Mouse (Mus musculus) embryonic facial prominence, embryonic 14.5 days (tissue): ENCODE measurements around the gene Impdh2. TPM values are rescaled to one million over a fixed set of nuclear protein-coding genes. Genes with fewer than 3 reads are reported as not detected.

Experiments used
- ATAC-seq: fragments of 200-750 bp; cut with Nextera tagmentation; 2 replicates; pipeline ENCODE4 v1.8.0; 2017; ENCODE audit warnings: low read depth, moderate number of reproducible peaks, moderate TSS enrichment
- DNase-seq: peaks from one replicate; pipeline ENCODE4 v3.0.0-alpha.2; 2015; ENCODE audit warnings: low spot score
- H3K27ac ChIP-seq: fragments of 300-500 bp; sonication (generic); replicated peaks from 2 replicates; pipeline ENCODE4 v1.5.1; 2014; ENCODE audit warnings: low read depth, mild to moderate bottlenecking, low read length, moderate library complexity
- H3K27me3 ChIP-seq: fragments of 300-500 bp; sonication (generic); replicated peaks from 2 replicates; pipeline ENCODE4 v1.6.1; 2014; ENCODE audit warnings: low read length; ENCODE audit not compliant: control insufficient read depth, insufficient read depth
- H3K36me3 ChIP-seq: fragments of 300-500 bp; sonication (generic); 2 replicates; pipeline ENCODE4 v1.6.1; 2014; ENCODE audit warnings: low read length, mixed read lengths; ENCODE audit not compliant: control insufficient read depth, insufficient read depth
- H3K4me1 ChIP-seq: fragments of 300-500 bp; sonication (generic); 2 replicates; pipeline ENCODE4 v1.6.1; 2014; ENCODE audit warnings: antibody characterized with exemption, low read length; ENCODE audit not compliant: control insufficient read depth, insufficient read depth
- H3K4me2 ChIP-seq: fragments of 300-500 bp; sonication (generic); 2 replicates; pipeline ENCODE4 v1.6.1; 2014; ENCODE audit warnings: low read depth, mild to moderate bottlenecking, low read length, moderate library complexity, mixed read lengths
- H3K4me3 ChIP-seq: fragments of 300-500 bp; sonication (generic); 2 replicates; pipeline ENCODE4 v1.5.1; 2014; ENCODE audit warnings: low read depth, mild to moderate bottlenecking, low read length
- H3K9ac ChIP-seq: fragments of 300-500 bp; sonication (generic); 2 replicates; pipeline ENCODE4 v1.6.1; 2014; ENCODE audit warnings: low read depth, mild to moderate bottlenecking, low read length, moderate library complexity, mixed read lengths
- H3K9me3 ChIP-seq: fragments of 300-500 bp; sonication (generic); 2 replicates; pipeline ENCODE4 v1.6.1; 2016; ENCODE audit warnings: low read length; ENCODE audit not compliant: control insufficient read depth
- WGBS: fragments of 180-500 bp; shearing (Covaris S2); extraction: QIAGEN DNeasy Blood & Tissue Kit; methylation state at CpG from one replicate; pipeline ENCODE4 v1.1.7; 2014; 5-methylcytosine and 5-hydroxymethylcytosine counted together
- polyA plus RNA-seq: library from polyadenylated mRNA; unstranded; fragments of >200 nt; fragmentation: Nextera tagmentation; extraction: Ambion mirVana; gene quantifications from 2 replicates; pipeline ENCODE4 v1.2.1, GENCODE M21; 2014

The Impdh2 gene
- polyA plus RNA-seq, 1 experiment from 2014 or later: 173 TPM

- H3K36me3 ChIP-seq: peaks cover 52% of the 10 kb centered on the region
These were observed 7.0 kb downstream of the Impdh2 start, which contains the start of gene Ndufaf3 for GRCm38 (mm10) chr9:108566815-108567776. Gene Ndufaf3 (minus strand): TSS chr9:108567434.

GRCm38 (mm10) chr9:108567931-108568419 lies 7.9 kb downstream of the Impdh2 start:
- ATAC-seq (no peak), DNase-seq (peak; percentile 45)
- no peaks in the 10 kb centered on the region for H3K27me3 ChIP-seq
- peak overlapping the region; percentile 94 for H3K27ac ChIP-seq
- H3K9ac ChIP-seq: peak overlapping the region; percentile 85
- H3K4me3 ChIP-seq: peak overlapping the region; percentile 77
- peaks cover 23% of the 10 kb centered on the region for H3K4me1 ChIP-seq
- H3K4me2 ChIP-seq: peak overlapping the region; percentile 99
- no peaks in the 10 kb centered on the region for H3K9me3 ChIP-seq
- 6% methylated on average over 18 of the region's 18 CpGs for WGBS
- peaks cover 53% of the 10 kb centered on the region for H3K36me3 ChIP-seq

More at GRCm38 (mm10) chr9:108566815-108567776, 7.0 kb downstream of the Impdh2 start, which contains the start of gene Ndufaf3:
- Histone ChIP-seq H3K27ac (peak within 1 kb of the TSS; percentile 94), H3K4me1 (peaks cover 23% of the 10 kb centered on the region), H3K4me2 (peak within 1 kb of the TSS; percentile 99), H3K9me3 (no peaks in the 10 kb centered on the region), H3K27me3 (no peaks in the 10 kb centered on the region), H3K4me3 (peak within 1 kb of the TSS; percentile 77), H3K9ac (peak within 1 kb of the TSS; percentile 85)
- peak; percentile 98 for DNase-seq
- peak; percentile 90 for ATAC-seq
- WGBS: under 1% methylated on average over 56 of the region's 73 CpGs

- WGBS: 77% methylated on average over 17 of the region's 17 CpGs
- Histone ChIP-seq H3K27me3 (no peaks in the 10 kb centered on the region), H3K36me3 (peaks cover 55% of the 10 kb centered on the region), H3K4me2 (peak overlapping the region; percentile 99), H3K27ac (peak overlapping the region; percentile 94), H3K9me3 (no peaks in the 10 kb centered on the region), H3K4me1 (peaks cover 23% of the 10 kb centered on the region), H3K9ac (peak overlapping the region; percentile 85), H3K4me3 (peak overlapping the region; percentile 77)
- DNase-seq (no peak), ATAC-seq (no peak)
These were observed 8.4 kb downstream of the Impdh2 start for GRCm38 (mm10) chr9:108568511-108568921.

DNA sequence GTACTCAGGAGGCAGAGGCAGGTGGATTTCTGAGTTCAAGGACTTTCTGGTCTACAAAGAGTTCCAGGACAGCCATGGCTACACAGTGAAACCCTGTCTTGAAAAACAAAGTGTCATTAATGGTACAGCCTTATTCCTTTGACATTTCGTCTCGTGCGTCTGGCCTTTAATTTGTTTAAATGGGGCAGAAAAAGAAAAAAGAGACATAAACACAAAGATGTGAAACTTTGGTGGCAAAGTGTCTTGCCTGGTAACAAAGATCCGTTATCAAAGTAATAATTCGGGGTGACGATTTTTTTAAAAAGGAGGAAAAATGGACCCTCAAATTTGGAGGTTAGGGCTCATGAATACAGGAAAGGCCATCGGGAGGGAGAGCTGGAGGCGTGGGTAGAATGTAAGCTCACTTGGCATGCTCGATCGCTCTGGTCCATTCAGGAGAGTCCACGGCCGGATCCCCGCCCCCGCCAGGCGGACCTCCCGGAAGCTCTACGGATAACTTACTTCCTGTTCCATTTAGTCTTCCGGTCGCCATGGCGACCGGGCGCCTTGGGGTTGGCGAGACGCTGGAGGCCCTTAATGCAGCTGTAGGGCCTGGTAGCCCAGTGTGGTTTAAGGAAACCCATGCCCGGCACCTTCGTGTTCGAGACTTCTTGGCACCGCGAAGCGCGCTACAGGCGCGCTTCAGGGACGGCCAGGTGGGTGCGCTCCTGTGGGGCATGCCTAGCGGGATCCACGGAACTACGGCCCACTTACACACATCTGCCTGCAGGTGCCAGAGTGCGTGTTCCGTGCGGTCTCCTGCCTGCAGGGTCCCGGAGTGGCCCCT lies 9.5 kb downstream of the Impdh2 start, which contains the start of gene Dalrd3:
Gene Dalrd3, plus strand, starts transcription at position 506 of the 826 bp plus-strand sequence.
- Histone ChIP-seq H3K36me3 (peaks cover 54% of the 10 kb centered on the region), H3K4me3 (peak within 1 kb of the TSS; percentile 77), H3K4me2 (peak within 1 kb of the TSS; percentile 99), H3K9ac (peak within 1 kb of the TSS; percentile 85), H3K4me1 (peaks cover 23% of the 10 kb centered on the region), H3K27ac (peak within 1 kb of the TSS; percentile 70), H3K9me3 (no peaks in the 10 kb centered on the region), H3K27me3 (no peaks in the 10 kb centered on the region)
- 8% methylated on average over 36 of the region's 42 CpGs for WGBS
- peak; percentile 98 for DNase-seq
- peak; percentile 61 for ATAC-seq

DNA sequence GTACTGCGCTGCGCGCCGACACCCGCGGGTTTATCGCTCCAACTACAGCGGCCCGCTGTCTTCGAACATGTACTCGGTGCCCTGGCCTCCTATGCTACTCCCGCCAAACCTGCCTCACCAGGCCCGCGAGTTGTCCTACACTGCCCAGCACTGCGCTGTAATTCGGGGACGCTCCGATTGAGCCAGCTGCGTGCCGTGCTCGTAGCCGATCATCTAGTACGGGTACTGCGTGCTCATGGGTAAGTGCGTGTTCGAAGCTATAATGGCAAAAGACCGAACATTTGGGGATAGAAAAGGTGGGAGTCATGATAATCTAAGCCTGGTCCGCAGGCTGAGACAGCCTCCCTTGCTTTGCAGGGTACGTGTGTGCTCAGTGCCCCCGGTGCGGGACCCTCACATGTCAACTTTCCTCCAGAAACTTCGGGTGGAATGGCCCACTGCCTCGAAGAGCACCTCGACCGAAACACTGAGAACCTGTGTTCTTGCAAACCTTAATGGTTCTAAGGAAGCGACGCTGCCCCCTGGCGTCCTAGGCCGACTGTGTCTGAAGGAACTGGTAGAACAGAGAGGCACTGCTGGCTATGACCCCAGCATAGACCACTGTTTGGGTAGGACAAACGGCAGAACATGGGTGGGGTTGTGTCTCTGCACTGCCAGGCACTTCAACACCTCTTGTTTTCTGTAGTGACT lies 10.3 kb downstream of the Impdh2 start:
- Histone ChIP-seq H3K9ac (peak overlapping the region; percentile 68), H3K9me3 (no peaks in the 10 kb centered on the region), H3K36me3 (peaks cover 51% of the 10 kb centered on the region), H3K4me1 (peaks cover 23% of the 10 kb centered on the region), H3K4me2 (peak overlapping the region; percentile 98), H3K4me3 (peak overlapping the region; percentile 66), H3K27me3 (no peaks in the 10 kb centered on the region), H3K27ac (peak overlapping the region; percentile 70)
- DNase-seq (peak; percentile 91), ATAC-seq (no peak)
- 2% methylated on average over 39 of the region's 40 CpGs for WGBS

- DNase-seq (no peak), ATAC-seq (no peak)
- H3K36me3 ChIP-seq: peaks cover 55% of the 10 kb centered on the region
- H3K27ac ChIP-seq: no peak overlapping the region
- H3K9ac ChIP-seq: no peak overlapping the region
- no peak overlapping the region for H3K4me2 ChIP-seq
- no peaks in the 10 kb centered on the region for H3K27me3 ChIP-seq
- H3K4me3 ChIP-seq: no peak overlapping the region
- 91% methylated on average over 16 of the region's 16 CpGs for WGBS
- no peaks in the 10 kb centered on the region for H3K9me3 ChIP-seq
- peaks cover 18% of the 10 kb centered on the region for H3K4me1 ChIP-seq
These were observed 11.4 kb downstream of the Impdh2 start for GRCm38 (mm10) chr9:108571401-108571973.

GRCm38 (mm10) chr9:108572321-108572720 lies 12.2 kb downstream of the Impdh2 start:
- no peak for DNase-seq
- Histone ChIP-seq H3K36me3 (peaks cover 56% of the 10 kb centered on the region), H3K4me1 (peaks cover 26% of the 10 kb centered on the region), H3K9me3 (no peaks in the 10 kb centered on the region), H3K4me2 (no peak overlapping the region), H3K27me3 (no peaks in the 10 kb centered on the region), H3K9ac (no peak overlapping the region), H3K4me3 (no peak overlapping the region), H3K27ac (no peak overlapping the region)
- 79% methylated on average over 10 of the region's 10 CpGs for WGBS
- ATAC-seq: no peak
